Mouse (Mus musculus) heart, embryonic 14.5 days (tissue): ENCODE measurements at regions not wholly inside any gene's neighbourhood (a gene's known extent, or its start where the extent isn't known, plus 50 kb on each side); places are given as distances from the start of the nearest gene placed in this dataset.

ENCODE experiments used
- ATAC-seq: fragments of 200-750 bp; cut with Nextera tagmentation; 2 replicates; pipeline ENCODE4 v1.8.0; 2017; ENCODE audit warnings: low read depth, moderate TSS enrichment; ENCODE audit not compliant: insufficient number of reproducible peaks, insufficient read depth, low FRiP score
- H3K27ac ChIP-seq, 2 experiments: fragments of 200-500 bp in 1 of 2; fragments of 300-500 bp in 1 of 2; sonication (generic) in 1 of 2; replicated peaks in 1 of 2; 2 replicates each; pipeline ENCODE4 v1.5.1; 2012 to 2014; ENCODE audit warnings: low read depth in 2 of 2, low read length in 2 of 2, control low read depth in 1 of 2, mild to moderate bottlenecking in 1 of 2, mixed read lengths in 1 of 2; ENCODE audit not compliant: control insufficient read depth in 1 of 2, insufficient read depth in 1 of 2
- H3K27me3 ChIP-seq: fragments of 300-500 bp; sonication (generic); 2 replicates; pipeline ENCODE4 v1.6.1; 2014; ENCODE audit warnings: mild to moderate bottlenecking, low read length, control low read depth; ENCODE audit not compliant: control insufficient read depth, insufficient read depth
- H3K36me3 ChIP-seq: fragments of 300-500 bp; sonication (generic); 2 replicates; pipeline ENCODE4 v1.6.1; 2014; ENCODE audit warnings: mild to moderate bottlenecking, control low read depth, low read length, mixed read lengths; ENCODE audit not compliant: control insufficient read depth, insufficient read depth
- H3K4me1 ChIP-seq, 2 experiments: fragments of 200-500 bp in 1 of 2; fragments of 300-500 bp in 1 of 2; sonication (generic) in 1 of 2; 2 replicates each; pipeline ENCODE4 v1.6.1; 2012 to 2014; ENCODE audit warnings: low read length in 2 of 2, control low read depth in 1 of 2, mixed read lengths in 1 of 2; ENCODE audit not compliant: control insufficient read depth in 2 of 2, insufficient read depth in 2 of 2
- H3K4me2 ChIP-seq: fragments of 300-500 bp; sonication (generic); 2 replicates; pipeline ENCODE4 v1.6.1; 2014; ENCODE audit warnings: mild to moderate bottlenecking, low read length
- H3K4me3 ChIP-seq, 2 experiments: fragments of 200-500 bp in 1 of 2; fragments of 300-500 bp in 1 of 2; sonication (generic) in 1 of 2; 2 replicates each; pipeline ENCODE4 v1.5.1; 2012 to 2014; ENCODE audit warnings: low read length in 2 of 2, mild to moderate bottlenecking in 2 of 2, control low read depth in 1 of 2, low read depth in 1 of 2, moderate library complexity in 1 of 2; ENCODE audit not compliant: control insufficient read depth in 1 of 2, insufficient read depth in 1 of 2
- H3K9ac ChIP-seq: fragments of 300-500 bp; sonication (generic); 2 replicates; pipeline ENCODE4 v1.6.1; 2014; ENCODE audit warnings: mild to moderate bottlenecking, low read length
- H3K9me3 ChIP-seq: fragments of 300-500 bp; sonication (generic); 2 replicates; pipeline ENCODE4 v1.6.1; 2016; ENCODE audit warnings: low read length, control low read depth; ENCODE audit not compliant: control insufficient read depth
- WGBS: fragments of 180-500 bp; shearing (Covaris S2); extraction: QIAGEN DNeasy Blood & Tissue Kit; methylation state at CpG from one replicate; pipeline ENCODE4 v1.1.7; 2014; 5-methylcytosine and 5-hydroxymethylcytosine counted together

DNA sequence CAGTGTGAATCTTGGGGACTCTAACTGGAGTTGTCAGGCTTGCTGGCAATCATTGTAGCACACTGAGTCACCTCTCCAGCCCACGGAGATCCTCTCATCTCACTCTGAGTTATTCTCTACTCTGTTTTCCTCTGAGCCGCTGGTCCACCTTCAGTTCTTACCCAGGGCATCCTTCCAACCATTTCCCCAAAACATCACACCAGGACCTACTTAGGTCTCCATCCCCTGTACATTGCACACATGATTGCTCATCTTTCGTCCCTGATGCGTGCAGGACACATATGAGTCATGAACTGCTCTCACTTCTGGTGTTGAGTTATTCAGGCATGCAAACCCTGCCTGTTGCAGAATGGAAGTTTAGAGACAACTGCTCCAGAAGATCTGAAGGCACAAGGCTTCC, 326.1 kb upstream of the Npvf start:
- Histone ChIP-seq H3K4me1 (peaks cover 13 to 22% of the 10 kb centered on the region in 2 experiments), H3K27ac (no peak overlapping the region), H3K4me2 (no peak overlapping the region), H3K9me3 (no peaks in the 10 kb centered on the region), H3K27me3 (no peaks in the 10 kb centered on the region), H3K36me3 (no peaks in the 10 kb centered on the region), H3K9ac (no peak overlapping the region), H3K4me3 (no peak overlapping the region)
- ATAC-seq: no peak
- 87% methylated on average over 4 of the region's 4 CpGs for WGBS

- Histone ChIP-seq H3K27ac (peak overlapping the region in 1 of 2 experiments; percentile 2; a peak in 1 of 4 replicates), H3K9ac (no peak overlapping the region), H3K4me2 (no peak overlapping the region), H3K9me3 (no peaks in the 10 kb centered on the region), H3K27me3 (no peaks in the 10 kb centered on the region), H3K36me3 (no peaks in the 10 kb centered on the region), H3K4me3 (no peak overlapping the region), H3K4me1 (peaks cover 13 to 22% of the 10 kb centered on the region in 2 experiments)
- WGBS: 57% methylated on average over 7 of the region's 7 CpGs
- ATAC-seq: no peak
These were observed 327.6 kb upstream of the Npvf start for GRCm38 (mm10) chr6:50981702-50982309.

DNA sequence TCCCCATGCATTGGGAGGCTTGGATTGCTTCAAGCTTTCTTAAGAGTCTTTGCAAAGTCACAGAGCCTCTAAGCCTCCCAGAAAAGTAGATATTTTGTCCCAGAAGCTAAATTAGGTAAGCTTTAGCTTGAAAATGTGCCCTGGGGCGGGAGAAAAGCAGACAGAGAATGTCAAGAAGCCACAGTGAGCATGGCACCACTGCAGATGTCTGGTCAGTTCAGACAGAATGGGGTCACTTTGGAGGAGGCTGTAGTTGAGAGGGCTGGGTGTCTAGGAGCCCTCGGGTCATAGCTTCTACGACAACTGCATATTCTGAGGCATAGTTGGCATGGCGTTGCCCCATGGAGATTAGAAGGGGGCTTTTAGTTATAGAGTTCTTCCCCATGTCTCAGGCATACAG, 328.6 kb upstream of the Npvf start:
- no peak overlapping the region for H3K9ac ChIP-seq
- H3K27me3 ChIP-seq: no peaks in the 10 kb centered on the region
- no peak overlapping the region for H3K4me2 ChIP-seq
- H3K4me3 ChIP-seq: no peak overlapping the region
- 67% methylated on average over 4 of the region's 4 CpGs for WGBS
- H3K9me3 ChIP-seq: no peaks in the 10 kb centered on the region
- no peaks in the 10 kb centered on the region for H3K36me3 ChIP-seq
- H3K4me1 ChIP-seq: peaks cover 6 to 18% of the 10 kb centered on the region in 2 experiments
- no peak for ATAC-seq
- H3K27ac ChIP-seq: peak overlapping the region in 1 of 2 experiments; percentile 2; a peak in 3 of 4 replicates

DNA sequence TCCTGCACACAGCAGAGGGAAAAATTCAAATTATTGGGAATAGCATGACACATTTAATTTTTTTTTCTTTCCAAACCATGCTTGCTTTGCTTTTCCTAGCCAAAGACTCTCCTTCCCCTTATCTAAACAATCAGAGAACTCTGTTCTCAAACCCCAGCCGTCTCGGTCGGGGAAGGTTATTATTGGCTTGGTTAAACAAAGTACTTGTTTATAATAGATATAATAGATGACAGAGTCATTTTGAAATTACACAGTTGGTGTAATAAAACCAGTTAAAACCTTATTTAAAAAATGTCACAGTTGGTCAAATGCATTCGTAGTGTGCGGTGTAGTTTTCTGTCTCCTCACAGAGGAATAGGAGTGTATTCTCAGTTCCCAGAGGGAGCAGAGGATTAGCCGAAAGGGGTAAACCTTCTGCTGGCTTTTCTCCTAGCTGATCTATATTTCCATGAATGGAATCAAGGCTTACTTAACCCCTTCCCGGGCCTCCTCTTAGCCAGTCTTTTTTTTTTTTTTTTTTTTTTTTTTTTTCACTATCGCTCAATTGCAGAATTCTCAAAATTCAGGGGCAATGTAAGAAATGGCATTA, 329.4 kb upstream of the Npvf start:
- no peak overlapping the region for H3K9ac ChIP-seq
- H3K4me1 ChIP-seq: peaks cover 6 to 18% of the 10 kb centered on the region in 2 experiments
- no peak overlapping the region for H3K4me3 ChIP-seq
- H3K27me3 ChIP-seq: no peaks in the 10 kb centered on the region
- no peaks in the 10 kb centered on the region for H3K36me3 ChIP-seq
- no peaks in the 10 kb centered on the region for H3K9me3 ChIP-seq
- ATAC-seq: no peak
- H3K4me2 ChIP-seq: no peak overlapping the region
- 58% methylated on average over 8 of the region's 8 CpGs for WGBS
- H3K27ac ChIP-seq: peak overlapping the region in 1 of 2 experiments; percentile 2; a peak in 1 of 4 replicates

DNA sequence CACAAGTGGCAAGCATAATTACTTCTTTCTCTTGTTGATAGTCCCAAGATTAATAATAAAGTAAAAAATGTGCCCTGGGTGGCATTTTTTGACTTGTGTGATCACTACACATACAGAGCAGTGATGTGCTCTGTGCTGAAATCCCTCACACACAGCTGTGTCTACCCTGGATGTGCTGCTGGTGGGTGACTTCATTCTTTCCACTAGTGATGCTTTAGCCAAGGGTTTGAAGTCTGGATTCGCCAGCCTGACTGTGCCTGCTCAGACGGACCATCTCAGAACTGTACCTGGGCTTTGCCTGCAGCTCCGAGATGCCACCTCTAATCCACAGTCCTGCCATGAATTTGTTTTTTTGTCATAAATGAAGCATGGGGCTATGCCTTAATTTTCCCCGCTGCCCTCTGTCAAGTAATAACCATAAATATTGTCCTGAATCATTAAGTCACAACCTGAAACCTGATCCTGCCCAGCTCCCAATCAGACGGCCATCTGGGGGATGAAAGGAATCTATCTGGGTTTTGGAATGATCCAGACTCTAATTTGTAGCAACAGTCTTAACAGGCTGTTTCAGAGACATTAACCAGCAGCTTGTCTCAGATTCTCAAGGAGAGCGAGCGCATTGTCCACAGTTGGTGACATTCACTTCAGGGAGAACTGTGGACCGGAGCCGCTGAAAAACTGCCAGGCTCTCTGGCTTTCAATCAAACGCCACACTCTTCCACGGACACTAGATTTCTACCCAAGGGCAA, 330.1 kb upstream of the Npvf start:
- Histone ChIP-seq H3K4me3 (no peak overlapping the region), H3K9me3 (no peaks in the 10 kb centered on the region), H3K27ac (peak overlapping the region; percentile 18 to 64), H3K27me3 (no peaks in the 10 kb centered on the region), H3K4me2 (peak overlapping the region; percentile 44), H3K9ac (peak overlapping the region; percentile 16; the same call in 1 of the 2 replicates), H3K36me3 (no peaks in the 10 kb centered on the region), H3K4me1 (peaks cover 6 to 18% of the 10 kb centered on the region in 2 experiments)
- no peak for ATAC-seq
- WGBS: 28% methylated on average over 11 of the region's 11 CpGs

GRCm38 (mm10) chr6:50986270-50986924, 332.2 kb upstream of the Npvf start:
- no peak overlapping the region for H3K4me3 ChIP-seq
- H3K9me3 ChIP-seq: no peaks in the 10 kb centered on the region
- no peak overlapping the region for H3K27ac ChIP-seq
- no peak overlapping the region for H3K9ac ChIP-seq
- no peaks in the 10 kb centered on the region for H3K36me3 ChIP-seq
- ATAC-seq: no peak
- H3K4me1 ChIP-seq: peaks cover 8 to 21% of the 10 kb centered on the region in 2 experiments
- H3K27me3 ChIP-seq: no peaks in the 10 kb centered on the region
- 79% methylated on average over 9 of the region's 9 CpGs for WGBS
- H3K4me2 ChIP-seq: no peak overlapping the region

DNA sequence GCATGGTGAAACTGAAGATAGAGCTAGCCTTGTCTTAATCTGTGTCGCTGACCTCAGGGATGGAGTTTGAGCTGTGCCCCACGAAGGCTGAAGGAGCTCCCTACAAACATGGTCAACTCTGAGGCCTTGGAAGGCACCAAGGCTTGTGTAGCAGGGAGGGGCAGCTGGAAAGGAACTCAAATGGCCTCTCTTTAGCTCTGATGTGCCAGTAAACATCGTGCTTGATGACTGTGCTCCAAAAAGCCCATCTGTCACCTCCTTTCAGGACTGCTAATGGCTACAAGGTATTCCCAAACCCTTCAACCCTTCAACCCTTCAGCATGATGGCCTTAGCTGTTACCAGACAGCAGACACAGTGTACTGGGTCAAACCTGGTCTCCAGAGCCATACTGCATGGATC, 334.3 kb upstream of the Npvf start:
- Histone ChIP-seq H3K4me3 (no peak overlapping the region), H3K36me3 (no peaks in the 10 kb centered on the region), H3K9me3 (no peaks in the 10 kb centered on the region), H3K4me2 (no peak overlapping the region), H3K9ac (no peak overlapping the region), H3K27me3 (no peaks in the 10 kb centered on the region), H3K4me1 (peaks cover 10 to 22% of the 10 kb centered on the region in 2 experiments), H3K27ac (no peak overlapping the region)
- 74% methylated on average over 3 of the region's 3 CpGs for WGBS
- no peak for ATAC-seq
